Mouse (Mus musculus) MEL (cell line): ENCODE results near the gene Zfr.

Source experiments
- CTCF ChIP-seq, 3 experiments: IDR thresholded peaks in 2 of 3; conservative IDR thresholded peaks in 1 of 3; 2 replicates each; pipeline ENCODE4 v1.5.1; 2011 to 2012; ENCODE audit warnings: low read length in 3 of 3, low read depth in 2 of 3, mild to moderate bottlenecking in 2 of 3, improper control_type of control experiment in 1 of 3, inconsistent platforms in 1 of 3, mixed read lengths in 1 of 3, moderate library complexity in 1 of 3; ENCODE audit not compliant: control insufficient read depth in 1 of 3, insufficient read depth in 1 of 3, poor library complexity in 1 of 3, severe bottlenecking in 1 of 3
- TBP ChIP-seq: IDR thresholded peaks from 2 replicates; pipeline ENCODE4 v1.8.0; 2011; ENCODE audit warnings: low read depth, low read length, improper control_type of control experiment

GRCm38 (mm10) chr15:12201856-12202255 lies 84.2 kb downstream of the Zfr start:
- TF ChIP-seq TBP, result no peak
- no peak; a peak in 1 of 6 replicates for TF ChIP-seq CTCF (IDR thresholded peaks at IDR 0.05 in 2 of 3, conservative IDR thresholded peaks at IDR 0.05 in 1 of 3; ENCODE audit: control insufficient read depth in 1 of 3, insufficient read depth in 1 of 3, low read depth in 2 of 3, low read length in 3 of 3, poor library complexity in 1 of 3, severe bottlenecking in 1 of 3)
